Comparison of ENCODE assay signal across 9 mouse cellular contexts in the genomic region with DNA sequence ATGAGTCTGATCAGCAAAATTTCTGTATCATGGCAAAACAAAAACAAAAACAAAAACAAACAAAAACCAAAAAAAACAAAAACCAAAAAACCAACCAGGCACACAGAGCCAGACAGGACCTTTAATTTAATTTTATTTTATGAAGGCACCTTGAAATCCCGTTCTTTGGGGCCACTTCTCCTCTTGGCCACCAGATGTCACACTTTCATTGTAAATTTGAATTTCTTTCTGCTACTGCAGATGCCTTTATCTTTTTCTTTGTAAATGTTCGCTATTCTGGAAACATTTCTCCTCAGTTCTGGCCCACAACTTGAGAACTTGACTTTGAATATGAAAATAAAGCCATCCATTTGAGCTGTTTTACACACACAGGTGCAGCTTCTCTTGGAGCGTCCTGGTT.
DNase-seq lines count a peak whose midpoint lies in the region; ATAC-seq lines count a peak whose summit lies in the region.
"Had no signal": no experiment of that assay in that cellular context is flagged by ENCODE, and none has a peak within 500 bp of the region (broad histone marks: within the 10 kb centered on the region; RNA-seq: fewer than 3 reads in every experiment).

No protein-coding gene starts in this region.

- DNase-seq in adrenal gland, adult (ENCODE audit: inconsistent age in 2 of 2, low spot score in 1 of 2), result peak; percentile 6 to 76
- no peak for DNase-seq in adrenal gland, adult 8-10 months
- DNase-seq in layer of hippocampus, adult 11-12 months (ENCODE audit: low spot score), result peak; percentile 35
- DNase-seq in layer of hippocampus, postnatal 36 days, result no peak
- peak; percentile 37 for DNase-seq in brain, embryonic 18.5 days (ENCODE audit: low read depth, low spot score)
- peak; percentile 6 for DNase-seq in layer of hippocampus, adult 9-11 months
- DNase-seq in gastrocnemius, adult 18-20 months (ENCODE audit: low spot score), result no peak
- DNase-seq: liver, embryonic 13.5 days had no signal

- no peak for ATAC-seq in monocyte, adult 5-6 weeks (replicated peaks; ENCODE audit: insufficient number of reproducible peaks, low FRiP score, low TSS enrichment, poor library complexity, severe bottlenecking)

Comparison
In these comparisons a context has a peak if more than half of its experiments do, and no peak if none do; other contexts are left out.
1. DNase-seq: peak in adrenal gland, adult (2 of 2), layer of hippocampus, adult 11-12 months (single experiment), brain, embryonic 18.5 days (single experiment) and layer of hippocampus, adult 9-11 months (single experiment); none in adrenal gland, adult 8-10 months (single experiment), layer of hippocampus, postnatal 36 days (0 of 2) and gastrocnemius, adult 18-20 months (single experiment).